Mouse (Mus musculus): Measurements from ENCODE around the gene Evx1. TPM values are rescaled to one million over a fixed set of nuclear protein-coding genes. Genes with fewer than 3 reads are reported as not detected.

Evx1 gene
- polyA plus RNA-seq, 1 experiment from 2014 or later, result not detected

- ATAC-seq, result peak; percentile 60
- no peak for DNase-seq (ENCODE audit: low read depth, low spot score)
- peaks cover 11% of the 10 kb centered on the region for H3K27me3 ChIP-seq
- CTCF ChIA-PET, result interaction anchor here (0.7 to 2.3 kb wide), 5 partner anchors 13 to 454 kb away, joined by 3 to 6 read pairs (median 5); no protein-coding TSS in a partner anchor
- peak; percentile 88 for TF ChIP-seq CTCF (IDR thresholded peaks at IDR 0.05)
- in situ Hi-C loops (cut with MboI; ENCODE audit: low pct_unique_long_range_greater_than_20kb), result loop anchor here (5.0 kb wide), 1 partner anchor 307 kb away; no protein-coding TSS in a partner anchor
- POLR2A ChIA-PET, result interaction anchor here (0.5 to 1.0 kb wide), 4 partner anchors 9 to 442 kb away, joined by 3 to 4 read pairs (median 3); partner anchors contain the start of gene Tax1bp1
Observed at GRCm38 (mm10) chr6:52270494-52271480, 42.5 kb upstream of the Evx1 start.

- TF ChIP-seq CTCF (IDR thresholded peaks at IDR 0.05), result no peak
- DNase-seq (ENCODE audit: low read depth, low spot score), result no peak
- CTCF ChIA-PET, result interaction anchor here (1.3 to 2.3 kb wide), 2 partner anchors 16 to 327 kb away, joined by 3 to 6 read pairs; no protein-coding TSS in a partner anchor
- POLR2A ChIA-PET, result no interaction called here
- peaks cover 2% of the 10 kb centered on the region for H3K27me3 ChIP-seq
- in situ Hi-C loops (cut with MboI; ENCODE audit: low pct_unique_long_range_greater_than_20kb), result loop anchor here (5.0 kb wide), 1 partner anchor 304 kb away; no protein-coding TSS in a partner anchor
- no peak for ATAC-seq
Observed at GRCm38 (mm10) chr6:52272766-52273655, 40.3 kb upstream of the Evx1 start.

GRCm38 (mm10) chr6:52273656-52274280, 39.5 kb upstream of the Evx1 start:
- DNase-seq (ENCODE audit: low read depth, low spot score) (no peak), ATAC-seq (no peak)

DNA sequence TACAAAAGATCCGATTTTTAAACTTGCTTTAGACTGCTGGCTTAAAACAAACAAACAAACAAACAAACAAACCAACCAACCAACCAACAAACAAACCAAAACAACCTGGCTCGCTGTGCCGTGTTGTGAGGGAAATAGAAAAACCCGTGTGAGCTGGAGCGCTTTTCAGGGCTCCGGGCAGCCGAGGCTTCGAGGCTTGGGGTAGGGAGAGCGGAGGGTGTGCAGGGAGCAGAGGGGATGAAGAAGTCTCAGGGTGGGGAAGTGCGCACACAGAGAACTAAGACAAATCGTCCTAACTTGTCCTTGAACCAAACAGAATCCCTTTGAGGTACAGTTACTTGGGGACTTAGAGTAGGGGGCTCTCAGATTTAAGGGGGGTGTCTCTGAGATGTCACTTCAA, 38.7 kb upstream of the Evx1 start:
- ChIA-PET CTCF (no interaction called here), POLR2A (no interaction called here)
- ATAC-seq (no peak), DNase-seq (ENCODE audit: low read depth, low spot score) (no peak)
- no peaks in the 10 kb centered on the region for H3K27me3 ChIP-seq
- no peak for TF ChIP-seq CTCF (IDR thresholded peaks at IDR 0.05)
- in situ Hi-C loops (cut with MboI; ENCODE audit: low pct_unique_long_range_greater_than_20kb), result loop anchor here (5.0 kb wide), 1 partner anchor 303 kb away; no protein-coding TSS in a partner anchor

More at GRCm38 (mm10) chr6:52273656-52274280, 39.5 kb upstream of the Evx1 start:
- ChIA-PET POLR2A (no interaction called here), CTCF (no interaction called here)
- TF ChIP-seq CTCF (IDR thresholded peaks at IDR 0.05), result no peak
- no peaks in the 10 kb centered on the region for H3K27me3 ChIP-seq
- in situ Hi-C loops (cut with MboI; ENCODE audit: low pct_unique_long_range_greater_than_20kb), result loop anchor here (5.0 kb wide), 1 partner anchor 304 kb away; no protein-coding TSS in a partner anchor

DNA sequence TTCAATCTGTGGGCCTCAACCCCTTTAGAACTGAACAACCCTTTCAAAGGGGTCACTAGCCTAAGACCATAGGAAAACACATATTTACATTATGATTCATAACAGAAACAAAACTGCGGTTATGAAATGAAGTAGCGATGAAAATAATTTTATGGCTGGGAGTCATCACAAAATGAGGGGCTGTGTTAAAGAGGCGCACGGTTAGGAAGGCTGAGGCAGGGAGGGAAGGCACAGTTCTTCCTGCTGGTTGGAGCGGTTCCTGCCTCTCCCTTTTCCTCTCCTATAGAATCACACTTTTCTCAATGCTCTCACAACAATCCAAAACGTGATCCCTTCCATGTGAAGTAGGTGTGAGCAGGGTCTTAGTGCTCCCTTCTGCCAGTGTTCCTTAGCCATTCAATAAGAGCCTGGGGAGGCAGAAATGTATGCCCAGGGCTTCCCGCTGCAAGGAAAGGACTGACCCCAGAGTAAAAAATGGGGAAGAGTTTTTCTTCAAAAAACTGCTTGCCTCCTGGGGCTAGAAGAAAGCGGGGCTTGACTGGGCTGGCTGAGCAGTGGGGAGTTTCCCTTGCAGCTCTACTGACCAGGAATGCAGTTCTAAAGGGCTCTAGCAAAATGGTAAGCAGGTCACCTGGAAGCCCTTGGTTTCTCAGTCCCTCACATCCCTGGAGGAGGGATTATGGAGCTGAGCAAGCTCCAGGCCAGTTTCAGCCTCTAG, 37.6 kb upstream of the Evx1 start:
- ChIA-PET POLR2A (no interaction called here), CTCF (interaction anchor here (1.5 to 1.9 kb wide), 2 partner anchors 19 to 325 kb away, joined by 3 to 5 read pairs; no protein-coding TSS in a partner anchor)
- in situ Hi-C loops (cut with MboI; ENCODE audit: low pct_unique_long_range_greater_than_20kb), result no loop called here
- no peak for ATAC-seq
- no peak for DNase-seq (ENCODE audit: low read depth, low spot score)
- H3K27me3 ChIP-seq, result no peaks in the 10 kb centered on the region
- TF ChIP-seq CTCF (IDR thresholded peaks at IDR 0.05), result no peak

DNA sequence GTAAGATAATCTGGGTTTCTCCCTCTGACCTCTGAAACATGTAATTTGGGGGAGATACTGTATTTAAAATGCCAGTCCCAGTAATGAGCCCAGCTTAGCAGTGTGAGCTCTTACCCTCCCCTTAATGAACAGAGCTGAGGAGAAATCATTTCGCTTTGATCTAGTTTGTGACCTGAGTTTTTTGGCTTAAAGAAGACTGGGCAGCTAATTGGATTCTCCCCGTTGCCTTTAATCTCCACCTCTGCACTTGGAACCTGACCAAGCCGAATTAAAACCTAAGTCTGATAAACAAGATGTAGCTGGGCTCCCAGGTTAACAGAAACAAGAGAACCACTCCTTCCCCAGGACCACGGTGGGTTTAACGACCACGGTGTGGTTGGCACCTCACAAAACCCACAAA, 36.9 kb upstream of the Evx1 start:
- in situ Hi-C loops (cut with MboI; ENCODE audit: low pct_unique_long_range_greater_than_20kb), result no loop called here
- no peak for DNase-seq (ENCODE audit: low read depth, low spot score)
- ATAC-seq, result no peak
- H3K27me3 ChIP-seq, result no peaks in the 10 kb centered on the region
- CTCF ChIA-PET, result interaction anchor here (1.5 to 1.9 kb wide), 2 partner anchors 19 to 324 kb away, joined by 3 to 5 read pairs; no protein-coding TSS in a partner anchor
- no peak for TF ChIP-seq CTCF (IDR thresholded peaks at IDR 0.05)
- POLR2A ChIA-PET, result no interaction called here

DNA sequence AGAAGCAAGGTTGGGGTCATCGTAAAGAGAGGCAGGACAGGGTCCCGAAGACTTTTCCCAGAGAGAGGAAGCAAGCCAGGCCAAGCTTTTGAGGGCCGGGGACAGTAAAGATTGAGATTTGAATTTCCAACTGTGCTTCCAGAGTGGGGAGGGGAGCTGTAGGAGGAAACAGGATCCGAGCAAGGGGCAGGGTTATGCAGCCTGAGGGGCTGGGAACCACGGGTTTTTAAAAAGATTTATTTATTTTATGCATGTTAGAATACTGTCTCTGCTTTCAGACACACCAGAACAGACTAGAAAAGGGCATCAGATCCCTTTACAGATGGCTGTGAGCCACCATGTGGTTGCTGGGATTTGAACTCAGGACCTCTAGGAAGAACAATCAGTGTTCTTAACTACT, 36.4 kb upstream of the Evx1 start:
- ChIA-PET POLR2A (no interaction called here), CTCF (interaction anchor here (1.0 to 1.9 kb wide), 3 partner anchors 16 to 323 kb away, joined by 3 to 5 read pairs (median 3); no protein-coding TSS in a partner anchor)
- ATAC-seq (no peak), DNase-seq (ENCODE audit: low read depth, low spot score) (no peak)
- H3K27me3 ChIP-seq, result no peaks in the 10 kb centered on the region
- in situ Hi-C loops (cut with MboI; ENCODE audit: low pct_unique_long_range_greater_than_20kb), result no loop called here
- no peak for TF ChIP-seq CTCF (IDR thresholded peaks at IDR 0.05)

DNA sequence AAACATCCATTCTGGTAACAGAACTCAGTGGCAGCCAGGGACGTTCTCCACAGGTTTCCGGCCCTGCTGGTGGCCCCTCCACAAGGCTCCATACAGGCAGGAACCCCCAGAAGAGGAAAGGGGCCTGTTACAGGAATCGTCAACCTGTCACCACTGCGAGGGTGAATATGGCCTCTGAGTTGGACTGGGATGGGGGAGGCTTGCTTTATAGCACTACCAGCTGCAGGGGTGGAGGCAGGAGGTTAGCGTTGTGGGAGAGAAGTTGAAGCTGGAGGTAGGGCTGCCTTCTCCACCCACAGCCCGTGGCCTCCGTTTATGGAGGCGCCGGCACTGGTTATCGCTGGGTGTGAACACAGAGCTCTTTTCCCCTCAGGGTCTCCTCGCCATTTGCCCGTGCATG, 32.2 kb upstream of the Evx1 start:
- no peak for TF ChIP-seq CTCF (IDR thresholded peaks at IDR 0.05)
- ChIA-PET CTCF (no interaction called here), POLR2A (no interaction called here)
- DNase-seq (ENCODE audit: low read depth, low spot score) (no peak), ATAC-seq (no peak)
- in situ Hi-C loops (cut with MboI; ENCODE audit: low pct_unique_long_range_greater_than_20kb), result no loop called here
- H3K27me3 ChIP-seq, result no peaks in the 10 kb centered on the region

DNA sequence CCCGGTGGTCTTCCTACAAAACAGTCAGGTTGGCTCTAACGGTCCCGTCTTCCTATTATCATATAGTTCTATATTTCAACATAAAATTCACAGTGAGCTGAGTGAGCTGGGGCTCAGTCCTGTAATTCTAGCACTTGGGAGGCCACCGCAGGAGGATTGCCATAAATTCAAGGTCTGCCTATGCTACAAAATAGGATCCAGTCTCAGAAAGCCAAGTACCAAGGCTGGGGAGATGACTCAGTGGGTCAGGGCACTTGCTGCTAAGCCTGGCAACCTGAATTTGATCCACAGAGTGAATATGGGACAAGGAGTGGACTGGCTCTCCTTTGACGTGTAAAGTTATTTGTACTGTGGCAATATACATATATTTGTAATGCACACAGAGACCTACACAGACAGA, 29.4 kb upstream of the Evx1 start:
- CTCF ChIA-PET, result no interaction called here
- no peaks in the 10 kb centered on the region for H3K27me3 ChIP-seq
- DNase-seq (ENCODE audit: low read depth, low spot score) (no peak), ATAC-seq (no peak)
- POLR2A ChIA-PET, result interaction anchor here (0.7 kb wide), 1 partner anchor 292 kb away, joined by 3 read pairs; no protein-coding TSS in a partner anchor
- in situ Hi-C loops (cut with MboI; ENCODE audit: low pct_unique_long_range_greater_than_20kb), result no loop called here
- TF ChIP-seq CTCF (IDR thresholded peaks at IDR 0.05), result no peak

Data from Patski (cell line).